Mouse (Mus musculus) liver, embryonic 14.5 days (tissue): ENCODE data around the gene Spsb4. TPM values are rescaled to one million over a fixed set of nuclear protein-coding genes. Genes with fewer than 3 reads are reported as not detected.
"Not testable (repeated sequence)": the region's sequence is repeated elsewhere in the genome, so short reads cannot be mapped to it uniquely, and the experiment has no call there.

Experiments used
- ATAC-seq: fragments of 200-750 bp; cut with Nextera tagmentation; 2 replicates; pipeline ENCODE4 v1.8.0; 2017; ENCODE audit warnings: moderate number of reproducible peaks, mild to moderate bottlenecking, moderate library complexity; ENCODE audit not compliant: insufficient read depth
- DNase-seq, 3 experiments: peaks; one replicate each; pipeline ENCODE4 v3.0.0-alpha.2; 2012 to 2013; ENCODE audit warnings: low read depth in 3 of 3, low spot score in 3 of 3
- H3K27ac ChIP-seq: fragments of 300-500 bp; sonication (generic); 2 replicates; pipeline ENCODE4 v1.5.1; 2014; ENCODE audit warnings: moderate library complexity, mild to moderate bottlenecking, control low read depth, inconsistent platforms
- H3K27me3 ChIP-seq: fragments of 300-500 bp; sonication (generic); 2 replicates; pipeline ENCODE4 v1.6.1; 2014; ENCODE audit warnings: mild to moderate bottlenecking, low read length, moderate library complexity; ENCODE audit not compliant: control insufficient read depth, insufficient read depth
- H3K36me3 ChIP-seq: fragments of 300-500 bp; sonication (generic); replicated peaks from 2 replicates; pipeline ENCODE4 v1.6.1; 2014; ENCODE audit warnings: low read depth; ENCODE audit not compliant: control insufficient read depth, insufficient read depth
- H3K4me1 ChIP-seq, 2 experiments: fragments of 200-500 bp in 1 of 2; fragments of 300-500 bp in 1 of 2; sonication (generic) in 1 of 2; replicated peaks; 2 replicates each; pipeline ENCODE4 v1.6.1; 2012 to 2014; ENCODE audit warnings: antibody characterized with exemption in 1 of 2, inconsistent platforms in 1 of 2, low read length in 1 of 2; ENCODE audit not compliant: control insufficient read depth in 2 of 2, insufficient read depth in 2 of 2
- H3K4me2 ChIP-seq: fragments of 300-500 bp; sonication (generic); 2 replicates; pipeline ENCODE4 v1.6.1; 2014; ENCODE audit warnings: low read depth, mild to moderate bottlenecking, control low read depth, moderate library complexity
- H3K4me3 ChIP-seq, 2 experiments: fragments of 200-500 bp in 1 of 2; fragments of 300-500 bp in 1 of 2; sonication (generic) in 1 of 2; 2 replicates each; pipeline ENCODE4 v1.5.1; 2012 to 2014; ENCODE audit warnings: low read depth in 2 of 2, low read length in 2 of 2, mild to moderate bottlenecking in 2 of 2, control low read depth in 1 of 2, inconsistent platforms in 1 of 2, moderate library complexity in 1 of 2; ENCODE audit not compliant: insufficient read depth in 1 of 2
- H3K9ac ChIP-seq: fragments of 300-500 bp; sonication (generic); replicated peaks from 2 replicates; pipeline ENCODE4 v1.6.1; 2014; ENCODE audit warnings: mild to moderate bottlenecking, control low read depth, moderate library complexity
- H3K9me3 ChIP-seq: fragments of 300-500 bp; sonication (generic); 2 replicates; pipeline ENCODE4 v1.6.1; 2016; ENCODE audit warnings: low read length, mixed read lengths; ENCODE audit not compliant: control insufficient read depth
- CTCF ChIP-seq: IDR thresholded peaks from 2 replicates; pipeline ENCODE4 v1.5.1; 2016; ENCODE audit warnings: antibody characterized with exemption, low read depth, control low read depth
- EP300 ChIP-seq: IDR thresholded peaks from 2 replicates; pipeline ENCODE4 v1.6.1; 2016; ENCODE audit warnings: antibody characterized with exemption, low read depth
- WGBS: fragments of 180-500 bp; shearing (Covaris S2); extraction: QIAGEN DNeasy Blood & Tissue Kit; methylation state at CpG from one replicate; pipeline ENCODE4 v1.1.7; 2014; ENCODE audit not compliant: insufficient replicate concordance; 5-methylcytosine and 5-hydroxymethylcytosine counted together
- polyA plus RNA-seq, 2 experiments: library from polyadenylated mRNA; depleted of rRNA in 1 of 2; stranded (reverse) in 1 of 2; unstranded in 1 of 2; fragments of >200 nt; fragmentation: Nextera tagmentation in 1 of 2; extraction: Ambion mirVana in 1 of 2; gene quantifications; 2 replicates each; pipeline versions ENCODE4 v1.2.1 to v1.2.3; 2012 to 2014

Gene Spsb4
- polyA plus RNA-seq, 2 experiments = 0.31 to 0.37 TPM

DNA sequence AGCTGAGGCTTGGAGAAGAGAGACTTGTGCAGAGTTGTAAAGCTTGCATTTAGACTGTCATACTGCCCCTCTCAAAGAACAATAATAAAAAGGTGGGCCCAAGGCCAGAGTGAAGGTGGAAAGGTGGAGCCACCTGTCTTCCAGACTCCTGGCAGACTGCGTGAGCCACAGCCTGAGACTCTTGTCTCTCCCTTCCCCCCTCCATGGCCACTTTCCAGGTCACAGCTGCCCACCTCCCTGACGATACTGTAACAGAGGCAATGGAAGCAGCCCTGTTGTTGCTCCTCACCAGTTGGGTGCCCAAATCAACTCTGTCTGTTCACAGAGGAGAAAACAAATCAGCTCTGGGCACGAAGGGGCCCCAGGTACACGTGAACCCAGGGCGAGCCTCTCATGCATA lies 71.5 kb downstream of the Spsb4 start:
- H3K4me2 ChIP-seq = no peak overlapping the region
- H3K9me3 ChIP-seq = no peaks in the 10 kb centered on the region
- H3K36me3 ChIP-seq = no peaks in the 10 kb centered on the region
- H3K4me1 ChIP-seq = peaks cover 0 to 1% of the 10 kb centered on the region in 2 experiments; a peak in 1 of 4 replicates
- no peak overlapping the region for H3K27ac ChIP-seq
- H3K9ac ChIP-seq = no peak overlapping the region
- H3K27me3 ChIP-seq = no peaks in the 10 kb centered on the region; the same call in 1 of the 2 replicates
- ATAC-seq = no peak
- WGBS = 56% methylated on average over 5 of the region's 5 CpGs
- TF ChIP-seq CTCF = no peak
- no peak for TF ChIP-seq EP300
- DNase-seq = no peak
- no peak overlapping the region for H3K4me3 ChIP-seq

DNA sequence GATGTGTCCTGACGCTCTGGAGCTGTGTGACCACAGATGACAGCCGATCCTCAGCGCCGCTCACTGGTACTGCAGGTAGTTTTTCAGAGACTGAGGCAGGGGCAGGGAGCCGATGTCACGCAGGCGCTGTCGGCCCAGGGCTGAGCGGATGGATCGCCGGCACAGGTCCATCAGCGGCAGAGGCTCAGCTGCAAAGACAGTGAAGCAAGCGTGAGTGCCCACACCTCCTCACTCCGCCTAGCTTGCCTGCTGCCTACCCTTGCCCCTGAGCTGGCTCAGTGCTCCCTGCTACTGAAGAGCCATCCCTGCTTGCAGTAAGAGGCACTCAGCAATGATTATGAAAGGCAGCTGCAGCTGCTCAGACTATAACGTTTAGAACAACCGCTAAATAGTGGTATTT lies 74.1 kb downstream of the Spsb4 start:
- 47% methylated on average over 16 of the region's 16 CpGs for WGBS
- Histone ChIP-seq H3K27ac (no peak overlapping the region), H3K27me3 (no peaks in the 10 kb centered on the region; the same call in 1 of the 2 replicates), H3K4me1 (no peaks in the 10 kb centered on the region), H3K9ac (no peak overlapping the region), H3K4me2 (no peak overlapping the region), H3K4me3 (no peak overlapping the region), H3K9me3 (no peaks in the 10 kb centered on the region), H3K36me3 (no peaks in the 10 kb centered on the region)
- DNase-seq (no peak), ATAC-seq (no peak)
- TF ChIP-seq EP300 = no peak
- TF ChIP-seq CTCF = no peak

DNA sequence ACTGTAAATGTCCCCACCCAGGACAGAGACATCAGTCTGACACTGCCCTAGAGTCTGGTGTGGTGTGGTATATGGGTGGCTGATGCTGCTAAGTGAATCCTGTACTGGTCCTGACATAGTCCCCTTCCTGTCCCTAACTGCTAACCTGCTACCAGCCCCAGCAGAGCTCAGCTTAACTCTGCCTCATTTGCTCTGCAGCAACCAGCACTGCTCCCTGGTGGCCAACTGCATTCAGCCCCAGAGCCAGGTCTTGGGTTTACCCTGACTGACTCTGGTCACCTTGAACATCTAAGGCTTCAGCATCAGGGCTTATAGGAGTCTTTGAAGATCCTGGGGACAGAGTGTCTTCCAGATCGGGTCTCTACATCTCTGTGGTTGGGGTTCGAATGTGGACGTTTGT lies 75.7 kb downstream of the Spsb4 start:
- TF ChIP-seq EP300 = no peak
- peak; percentile 44 for TF ChIP-seq CTCF
- H3K4me3 ChIP-seq = no peak overlapping the region
- DNase-seq = no peak
- no peaks in the 10 kb centered on the region for H3K4me1 ChIP-seq
- no peaks in the 10 kb centered on the region for H3K9me3 ChIP-seq
- no peak overlapping the region for H3K9ac ChIP-seq
- H3K36me3 ChIP-seq = no peaks in the 10 kb centered on the region
- WGBS = 51% methylated on average over 3 of the region's 3 CpGs
- H3K27me3 ChIP-seq = no peaks in the 10 kb centered on the region
- H3K4me2 ChIP-seq = no peak overlapping the region
- no peak overlapping the region for H3K27ac ChIP-seq
- no peak for ATAC-seq

DNA sequence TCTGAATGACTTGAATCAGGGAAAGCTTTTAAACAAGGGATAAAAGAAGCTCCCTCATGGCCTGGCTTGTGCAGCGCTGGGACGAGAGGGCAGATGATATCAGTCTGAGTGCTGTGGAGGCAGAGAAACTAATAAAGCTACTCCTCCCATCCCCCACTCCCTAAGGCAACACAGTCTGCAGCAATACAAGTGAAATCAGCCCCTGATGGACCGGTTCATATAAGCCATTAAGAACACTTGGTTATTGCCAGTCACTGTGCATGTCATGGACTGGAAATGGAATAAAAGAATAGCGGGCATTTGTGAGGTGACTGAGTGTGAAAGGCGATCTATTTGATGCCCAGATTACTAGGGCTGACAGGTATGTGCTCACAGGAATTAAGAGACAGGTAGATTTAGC lies 79.8 kb downstream of the Spsb4 start:
- no peak for DNase-seq
- Histone ChIP-seq H3K27ac (no peak overlapping the region), H3K4me1 (0 out of 4 replicates have a peak, but pooled peaks cover 0 to 2% of the 10 kb centered on the region in 2 experiments), H3K27me3 (no peaks in the 10 kb centered on the region), H3K4me2 (no peak overlapping the region), H3K9me3 (no peaks in the 10 kb centered on the region), H3K4me3 (no peak overlapping the region), H3K9ac (no peak overlapping the region), H3K36me3 (no peaks in the 10 kb centered on the region)
- ATAC-seq = no peak
- 64% methylated on average over 5 of the region's 5 CpGs for WGBS
- TF ChIP-seq CTCF (no peak), EP300 (no peak)

DNA sequence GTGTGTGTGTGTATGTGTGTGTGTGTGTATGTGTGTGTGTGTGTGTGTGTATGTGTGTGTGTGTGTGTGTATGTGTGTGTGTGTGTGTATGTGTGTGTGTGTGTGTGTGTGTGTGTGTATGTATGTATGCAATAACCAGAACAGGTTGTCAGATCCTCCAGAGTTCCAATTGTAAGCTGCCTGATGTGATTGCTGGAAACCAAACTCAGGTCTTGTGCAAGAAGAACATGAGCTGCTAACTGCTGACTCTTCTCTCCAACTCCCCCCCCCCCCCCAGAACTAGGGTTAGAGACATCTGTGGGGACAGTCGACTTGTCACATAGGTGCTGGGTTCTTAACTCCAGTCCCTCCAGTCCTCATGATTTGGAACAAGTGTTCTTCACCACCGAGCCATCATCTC lies 82.2 kb downstream of the Spsb4 start:
- WGBS = 53% methylated on average over 2 of the region's 2 CpGs
- not testable (repeated sequence) for H3K9ac ChIP-seq, H3K4me1 ChIP-seq, H3K4me2 ChIP-seq, H3K27me3 ChIP-seq, H3K4me3 ChIP-seq, DNase-seq, H3K9me3 ChIP-seq, ATAC-seq, H3K36me3 ChIP-seq, H3K27ac ChIP-seq
